Mouse (Mus musculus) forebrain, postnatal 0 days (tissue): ENCODE data around the gene Cabp4. TPM values are rescaled to one million over a fixed set of nuclear protein-coding genes. Genes with fewer than 3 reads are reported as not detected.

Experiments
- ATAC-seq: fragments of 200-750 bp; cut with Nextera tagmentation; 2 replicates; pipeline ENCODE4 v1.8.0; 2017; ENCODE audit warnings: mild to moderate bottlenecking, moderate library complexity
- DNase-seq: peaks from one replicate; pipeline ENCODE4 v3.0.0-alpha.2; 2015
- H3K27ac ChIP-seq: fragments of 300-500 bp; sonication (generic); 2 replicates; pipeline ENCODE4 v1.5.1; 2014; ENCODE audit warnings: low read depth, mild to moderate bottlenecking, antibody characterized with exemption, low read length, moderate library complexity, mixed read lengths
- H3K27me3 ChIP-seq: fragments of 300-500 bp; sonication (generic); 2 replicates; pipeline ENCODE4 v1.6.1; 2014; ENCODE audit warnings: mild to moderate bottlenecking, low read length, mixed read lengths; ENCODE audit not compliant: insufficient read depth
- H3K36me3 ChIP-seq: fragments of 300-500 bp; sonication (generic); 2 replicates; pipeline ENCODE4 v1.6.1; 2014; ENCODE audit warnings: mild to moderate bottlenecking, moderate library complexity; ENCODE audit not compliant: insufficient read depth
- H3K4me1 ChIP-seq: fragments of 300-500 bp; sonication (generic); 2 replicates; pipeline ENCODE4 v1.6.1; 2014; ENCODE audit warnings: antibody characterized with exemption; ENCODE audit not compliant: insufficient read depth
- H3K4me2 ChIP-seq: fragments of 300-500 bp; sonication (generic); 2 replicates; pipeline ENCODE4 v1.6.1; 2014; ENCODE audit warnings: low read depth, mild to moderate bottlenecking, moderate library complexity
- H3K4me3 ChIP-seq: fragments of 300-500 bp; sonication (generic); 2 replicates; pipeline ENCODE4 v1.5.1; 2014; ENCODE audit warnings: low read depth, low read length, mixed read lengths
- H3K9ac ChIP-seq: fragments of 300-500 bp; sonication (generic); 2 replicates; pipeline ENCODE4 v1.6.1; 2014; ENCODE audit warnings: mild to moderate bottlenecking
- H3K9me3 ChIP-seq: fragments of 300-500 bp; sonication (generic); 2 replicates; pipeline ENCODE4 v1.6.1; 2016; ENCODE audit warnings: low read length
- CTCF ChIP-seq: sonication (generic); IDR thresholded peaks from 2 replicates; pipeline ENCODE4 v1.5.1; 2016; ENCODE audit warnings: antibody characterized with exemption, control low read depth, low read depth
- WGBS: fragments of 180-500 bp; shearing (Covaris S2); extraction: QIAGEN DNeasy Blood & Tissue Kit; methylation state at CpG from one replicate; pipeline ENCODE4 v1.1.7; 2014; 5-methylcytosine and 5-hydroxymethylcytosine counted together
- polyA plus RNA-seq: library from polyadenylated mRNA; unstranded; fragments of >200 nt; fragmentation: Nextera tagmentation; extraction: Ambion mirVana; gene quantifications from 2 replicates; pipeline ENCODE4 v1.2.1, GENCODE M21; 2015
- total RNA-seq: library from RNA; depleted of rRNA; stranded (reverse); fragments of >200 nt; gene quantifications from 2 replicates; pipeline ENCODE4 v1.2.3, GENCODE M21; 2014

The Cabp4 gene
- total and polyA plus RNA-seq, 2 experiments from 2014 or later = 0.08 TPM; not detected in 1

DNA sequence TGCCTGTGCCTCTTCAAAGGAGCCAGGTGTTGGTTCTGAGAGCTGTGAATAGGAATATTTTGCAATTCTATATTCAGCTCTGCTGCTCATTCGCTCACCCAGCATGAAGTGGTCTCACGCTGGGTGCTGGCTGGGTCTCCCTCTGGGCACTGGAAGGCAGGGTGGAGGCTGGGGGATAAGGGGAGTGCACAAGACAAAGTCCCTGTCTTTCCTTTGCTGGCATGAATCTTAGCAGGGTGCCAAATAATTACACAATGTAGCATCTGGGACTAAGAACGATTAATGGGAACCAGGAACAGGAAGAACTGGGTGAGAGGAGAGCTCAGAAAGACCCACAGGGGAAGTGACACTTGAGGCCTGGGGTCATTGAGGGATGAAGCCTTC, 3.2 kb upstream of the Cabp4 start:
- Histone ChIP-seq H3K36me3 (peaks cover 10% of the 10 kb centered on the region; the same call in 1 of the 2 replicates), H3K4me1 (peaks cover 8% of the 10 kb centered on the region; the same call in 1 of the 2 replicates), H3K27me3 (no peaks in the 10 kb centered on the region), H3K4me3 (no peak overlapping the region), H3K9ac (no peak overlapping the region), H3K4me2 (no peak overlapping the region), H3K9me3 (no peaks in the 10 kb centered on the region), H3K27ac (no peak overlapping the region)
- ATAC-seq (no peak), DNase-seq (no peak)
- WGBS = 52% methylated on average over 3 of the region's 3 CpGs
- no peak for TF ChIP-seq CTCF

DNA sequence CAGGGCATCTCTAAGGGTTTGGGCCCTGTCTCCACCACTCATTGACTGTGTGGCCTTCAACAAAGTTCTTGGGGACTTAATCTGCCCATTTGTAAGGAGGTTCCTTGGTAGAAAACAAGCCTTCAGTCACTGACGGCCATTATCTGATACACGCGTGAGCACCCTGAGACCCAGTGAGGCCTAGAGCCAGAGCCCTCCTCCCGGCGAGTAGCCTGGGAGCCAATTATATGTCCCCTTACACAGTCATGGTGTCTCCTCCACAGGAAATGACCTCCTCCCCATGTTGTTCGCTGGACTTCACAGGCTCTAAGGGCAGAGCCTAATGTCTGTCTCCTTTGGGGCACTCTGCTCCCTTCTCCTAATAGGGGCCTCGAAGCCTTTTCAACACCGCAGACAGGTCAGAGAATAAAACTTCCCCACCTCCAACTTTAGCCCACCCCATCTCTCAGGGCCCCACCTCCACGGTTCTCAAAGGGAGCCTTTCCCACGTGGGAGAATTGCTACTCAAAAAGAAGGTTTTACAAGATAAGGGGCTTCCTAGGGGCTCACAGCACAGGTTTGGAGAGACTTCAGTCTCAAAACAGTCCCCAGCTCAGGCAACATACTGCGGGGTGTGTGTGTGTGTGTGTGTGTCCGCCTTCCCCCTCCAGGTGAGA, 2.7 kb upstream of the Cabp4 start:
- no peak for ATAC-seq
- Histone ChIP-seq H3K27ac (no peak overlapping the region), H3K27me3 (no peaks in the 10 kb centered on the region), H3K4me3 (no peak overlapping the region), H3K4me1 (peaks cover 8% of the 10 kb centered on the region; the same call in 1 of the 2 replicates), H3K36me3 (peaks cover 10% of the 10 kb centered on the region; the same call in 1 of the 2 replicates), H3K4me2 (no peak overlapping the region), H3K9ac (no peak overlapping the region), H3K9me3 (no peaks in the 10 kb centered on the region)
- WGBS = 63% methylated on average over 12 of the region's 12 CpGs
- DNase-seq = no peak
- no peak for TF ChIP-seq CTCF

DNA sequence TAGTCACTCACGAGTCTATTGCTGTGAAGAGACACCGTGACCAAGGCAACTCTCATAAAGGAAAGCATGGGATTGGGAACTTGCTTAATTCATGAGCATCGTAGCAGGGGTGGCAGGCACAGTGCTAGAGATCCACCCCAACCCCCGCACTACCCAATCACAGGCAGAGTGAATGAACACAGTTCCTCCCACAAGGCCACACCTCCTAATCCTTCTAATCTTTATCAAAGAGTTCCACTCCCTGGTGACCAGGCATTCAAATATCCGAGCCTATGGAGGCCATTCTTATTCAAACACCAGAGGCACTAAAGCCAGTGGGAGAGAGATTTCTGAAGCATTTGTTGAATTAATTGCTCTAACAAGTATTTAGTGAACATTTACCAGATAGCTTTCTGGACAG, 2.1 kb upstream of the Cabp4 start:
- Histone ChIP-seq H3K9me3 (no peaks in the 10 kb centered on the region), H3K4me3 (no peak overlapping the region), H3K27ac (no peak overlapping the region), H3K4me1 (peaks cover 8% of the 10 kb centered on the region; the same call in 1 of the 2 replicates), H3K9ac (no peak overlapping the region), H3K36me3 (peaks cover 9% of the 10 kb centered on the region; the same call in 1 of the 2 replicates), H3K27me3 (no peaks in the 10 kb centered on the region), H3K4me2 (no peak overlapping the region)
- WGBS = 83% methylated on average over 5 of the region's 5 CpGs
- no peak for TF ChIP-seq CTCF
- no peak for ATAC-seq
- no peak for DNase-seq

DNA sequence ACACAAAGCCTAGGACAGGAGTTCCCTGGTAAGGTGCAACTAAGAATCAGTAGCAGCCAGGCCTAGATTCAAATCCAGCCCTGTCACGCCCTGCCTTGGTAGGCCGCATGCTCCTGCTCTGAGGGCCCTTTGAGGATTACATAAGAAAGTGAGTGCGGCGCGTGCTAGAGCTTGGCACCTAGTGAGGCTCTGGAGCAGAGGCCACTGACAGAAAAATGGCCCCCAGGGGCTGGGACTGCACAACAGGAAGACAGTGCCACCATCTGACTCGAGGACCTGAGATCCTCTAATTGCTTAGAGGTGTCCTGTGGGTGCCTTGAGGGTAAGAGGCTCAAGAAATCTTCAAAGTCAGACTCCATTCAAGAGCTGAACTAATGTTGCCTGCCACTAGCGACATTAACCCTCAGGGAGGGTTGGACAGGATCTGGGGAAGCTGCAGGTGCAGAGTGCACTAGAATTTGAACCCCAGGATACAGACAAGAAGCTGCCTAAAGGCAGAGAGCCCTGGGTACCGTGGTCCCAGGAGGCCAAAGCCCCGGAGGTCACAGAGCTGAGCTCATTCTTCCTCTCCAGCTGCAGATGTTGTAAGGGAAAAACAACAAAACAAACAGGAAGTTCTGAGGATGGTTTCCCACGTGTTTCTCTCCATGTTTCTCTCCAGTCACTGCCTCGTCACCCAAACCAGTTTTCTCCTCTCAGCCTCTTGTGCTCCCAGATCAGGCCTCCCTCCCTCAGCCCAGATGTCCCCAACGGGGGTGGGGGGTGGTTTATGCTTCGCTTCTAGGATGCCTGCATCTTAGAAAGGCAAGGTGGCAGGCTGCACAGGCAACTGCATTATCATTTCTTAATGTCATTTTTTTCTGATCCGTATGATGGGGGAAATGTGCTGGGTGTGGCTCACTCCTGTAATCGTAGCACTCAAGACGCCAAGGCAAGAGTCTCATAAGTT, 991 bp upstream of the Cabp4 start:
- H3K9me3 ChIP-seq = no peaks in the 10 kb centered on the region
- no peaks in the 10 kb centered on the region for H3K36me3 ChIP-seq
- H3K4me2 ChIP-seq = no peak overlapping the region
- 83% methylated on average over 16 of the region's 16 CpGs for WGBS
- H3K9ac ChIP-seq = no peak overlapping the region
- H3K27me3 ChIP-seq = no peaks in the 10 kb centered on the region
- ATAC-seq (no peak), DNase-seq (no peak)
- H3K4me1 ChIP-seq = peaks cover 8% of the 10 kb centered on the region; the same call in 1 of the 2 replicates
- H3K4me3 ChIP-seq = no peak overlapping the region
- no peak overlapping the region for H3K27ac ChIP-seq
- TF ChIP-seq CTCF = no peak

DNA sequence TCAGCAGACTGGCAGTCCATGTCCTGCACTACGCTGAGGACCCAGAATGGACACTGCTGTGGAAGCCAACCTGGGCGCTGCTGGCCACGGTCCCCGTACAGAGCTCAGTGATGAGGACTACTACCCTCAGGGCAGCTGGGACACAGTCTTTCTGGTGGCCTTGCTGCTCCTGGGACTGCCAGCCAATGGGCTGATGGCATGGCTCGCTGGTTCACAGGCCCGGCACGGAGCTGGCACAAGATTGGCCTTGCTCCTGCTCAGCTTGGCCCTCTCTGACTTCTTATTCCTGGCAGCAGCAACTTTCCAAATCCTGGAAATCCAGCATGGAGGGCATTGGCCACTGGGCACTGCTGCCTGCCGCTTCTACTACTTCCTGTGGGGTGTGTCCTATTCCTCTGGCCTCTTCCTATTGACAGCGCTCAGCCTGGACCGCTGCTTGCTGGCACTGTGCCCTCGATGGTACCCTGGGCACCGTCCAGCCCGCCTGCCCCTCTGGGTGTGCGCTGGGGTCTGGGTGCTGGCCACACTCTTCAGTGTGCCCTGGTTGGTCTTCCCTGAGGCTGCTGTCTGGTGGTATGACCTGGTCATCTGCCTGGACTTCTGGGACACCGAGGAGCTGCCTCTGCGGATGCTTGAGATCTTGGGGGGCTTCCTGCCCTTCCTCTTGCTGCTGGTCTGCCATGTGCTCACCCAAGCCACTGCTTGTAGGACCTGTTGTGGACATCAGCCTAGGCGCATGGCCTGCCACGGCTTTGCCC, 1.2 kb downstream of the Cabp4 start:
- Histone ChIP-seq H3K9ac (no peak overlapping the region), H3K27me3 (no peaks in the 10 kb centered on the region), H3K4me2 (no peak overlapping the region), H3K27ac (no peak overlapping the region), H3K4me3 (no peak overlapping the region), H3K9me3 (no peaks in the 10 kb centered on the region), H3K4me1 (no peaks in the 10 kb centered on the region), H3K36me3 (no peaks in the 10 kb centered on the region)
- no peak for TF ChIP-seq CTCF
- ATAC-seq (no peak), DNase-seq (no peak)
- 88% methylated on average over 18 of the region's 18 CpGs for WGBS

DNA sequence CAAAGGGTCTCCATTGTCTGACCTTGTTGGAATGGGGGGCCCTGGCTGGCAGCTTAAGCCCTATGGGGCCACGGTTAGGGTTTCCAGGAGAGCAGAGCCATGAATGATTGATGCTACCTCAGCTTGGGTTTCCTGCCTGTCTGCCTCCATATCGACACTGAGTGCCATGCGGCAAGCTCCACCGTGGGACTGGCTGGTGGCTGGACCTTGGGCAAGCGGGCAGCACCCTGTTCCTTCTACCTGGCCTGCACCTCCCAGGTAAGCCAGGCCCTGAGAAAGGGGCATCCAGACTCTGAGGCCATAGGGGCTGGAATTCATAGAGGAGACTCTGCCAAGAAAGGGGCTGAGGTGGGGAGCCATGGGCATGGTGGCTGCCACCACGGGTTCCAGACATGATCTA, 3.7 kb downstream of the Cabp4 start:
- Histone ChIP-seq H3K4me3 (no peak overlapping the region), H3K4me1 (no peaks in the 10 kb centered on the region), H3K9ac (no peak overlapping the region), H3K4me2 (no peak overlapping the region), H3K9me3 (no peaks in the 10 kb centered on the region), H3K27me3 (no peaks in the 10 kb centered on the region), H3K27ac (no peak overlapping the region), H3K36me3 (no peaks in the 10 kb centered on the region)
- DNase-seq (no peak), ATAC-seq (no peak)
- WGBS = 80% methylated on average over 6 of the region's 6 CpGs
- no peak for TF ChIP-seq CTCF

DNA sequence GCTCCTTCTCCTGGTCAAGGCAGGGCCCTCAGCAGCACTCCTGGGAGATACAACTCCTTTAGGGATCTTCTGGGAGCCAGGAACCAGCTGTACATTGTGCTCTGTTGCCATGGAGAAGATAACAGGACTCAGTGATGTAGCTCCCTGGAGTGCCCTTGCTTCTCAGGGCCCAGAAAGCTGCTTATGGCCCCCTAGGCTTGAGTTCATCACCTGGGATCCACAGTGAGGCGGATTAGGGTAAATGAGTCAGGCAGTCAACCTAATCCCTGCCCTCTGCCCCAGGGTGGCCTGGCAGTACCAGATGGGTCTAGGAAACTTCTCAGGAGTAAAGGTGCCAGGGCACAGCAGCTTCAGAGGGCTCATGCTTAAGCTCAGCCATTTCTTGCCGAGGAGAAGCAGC, 4.4 kb downstream of the Cabp4 start, which contains the start of gene Gpr152:
Gene Gpr152 (plus strand): TSS at position 342 of the 400 bp plus-strand sequence.
- Histone ChIP-seq H3K4me2 (no peak within 1 kb of the TSS), H3K27ac (no peak within 1 kb of the TSS), H3K4me1 (no peaks in the 10 kb centered on the region), H3K27me3 (no peaks in the 10 kb centered on the region), H3K9ac (no peak within 1 kb of the TSS), H3K4me3 (no peak within 1 kb of the TSS), H3K9me3 (no peaks in the 10 kb centered on the region), H3K36me3 (no peaks in the 10 kb centered on the region)
- TF ChIP-seq CTCF = no peak
- WGBS = 69% methylated on average over 2 of the region's 2 CpGs
- DNase-seq (no peak), ATAC-seq (no peak)
